Mouse (Mus musculus): ENCODE measurements at regions not wholly inside any gene's neighbourhood (a gene's known extent, or its start where the extent isn't known, plus 50 kb on each side); places are given as distances from the start of the nearest gene placed in this dataset.

DNA sequence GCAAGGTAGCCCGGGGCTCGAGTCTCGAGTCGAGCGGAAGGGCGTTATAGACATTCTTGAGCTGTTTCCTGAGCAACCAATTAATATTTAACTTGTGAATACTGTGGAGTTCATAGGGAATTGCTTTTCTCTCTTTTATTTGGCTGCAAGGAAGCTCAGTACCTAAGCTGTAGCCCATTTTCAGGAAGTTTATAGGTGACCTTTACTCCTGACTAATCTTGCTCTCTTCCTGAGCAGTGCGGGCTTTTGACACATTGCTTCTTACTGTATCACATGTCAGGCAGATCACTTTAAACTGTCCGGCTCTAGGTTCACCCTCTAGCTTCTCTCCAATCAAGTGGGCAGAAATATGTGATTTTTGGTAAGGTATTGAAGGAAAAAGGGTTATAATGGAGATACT, 51.4 kb upstream of the Pard3b start:
- no peak for DNase-seq (ENCODE audit: low read depth)

All from naive thymus-derived CD4-positive, alpha-beta T cell, adult 2 months (primary cell).